Mouse (Mus musculus) cerebral cortex, adult 2 months (tissue): ENCODE results near the gene Idh3a.

ENCODE experiments used
- WGBS: fragments of 180-500 bp; shearing (Covaris S2); methylation state at CpG from one replicate; pipeline ENCODE4 v1.1.7; 2018; 5-methylcytosine and 5-hydroxymethylcytosine counted together

The Idh3a gene

GRCm38 (mm10) chr9:54586199-54587061 is at the start of gene Idh3a:
Gene Idh3a, plus strand, starts transcription at chr9:54586334.
- WGBS = under 1% methylated on average over 73 of the region's 73 CpGs

DNA sequence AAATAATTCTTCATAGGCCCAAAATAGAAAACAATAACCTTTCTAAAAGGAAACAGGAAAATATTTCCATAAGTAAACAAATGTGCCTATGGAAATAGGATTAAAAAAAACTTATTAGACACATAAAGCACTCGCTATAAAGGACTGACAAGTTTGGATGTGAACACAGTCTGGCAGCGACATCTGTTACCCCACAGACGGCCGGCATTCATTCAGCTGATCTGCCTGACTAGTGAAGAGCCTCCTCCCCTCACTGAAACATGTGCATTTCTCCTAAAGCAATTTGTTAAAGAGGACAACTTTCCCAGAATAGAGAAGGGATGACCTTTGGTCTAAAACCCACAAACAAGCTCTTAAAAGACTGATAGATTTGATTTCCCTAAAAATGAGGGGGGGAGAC is 49.1 kb upstream of the Idh3a start:
- 22% methylated on average over 4 of the region's 4 CpGs for WGBS

DNA sequence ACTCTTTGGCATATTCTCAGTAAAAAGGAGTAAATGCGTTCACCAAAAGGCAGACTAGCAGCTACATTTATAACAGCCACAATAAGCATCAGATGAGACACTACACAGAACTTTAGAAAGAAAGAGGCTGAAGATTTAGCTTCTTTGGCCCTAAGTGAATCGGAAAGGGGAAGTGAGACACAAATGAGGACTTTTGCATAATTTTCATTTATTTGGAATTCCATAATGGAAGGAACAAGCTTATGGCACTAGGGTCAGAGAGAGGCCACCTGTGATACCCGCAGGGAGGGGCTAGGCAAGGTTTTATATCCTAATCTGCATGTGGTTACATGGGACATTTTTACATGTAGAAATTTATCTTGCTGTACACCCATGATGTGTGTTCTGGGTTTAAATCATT is 48.7 kb upstream of the Idh3a start:
- 54% methylated on average over 3 of the region's 3 CpGs for WGBS

DNA sequence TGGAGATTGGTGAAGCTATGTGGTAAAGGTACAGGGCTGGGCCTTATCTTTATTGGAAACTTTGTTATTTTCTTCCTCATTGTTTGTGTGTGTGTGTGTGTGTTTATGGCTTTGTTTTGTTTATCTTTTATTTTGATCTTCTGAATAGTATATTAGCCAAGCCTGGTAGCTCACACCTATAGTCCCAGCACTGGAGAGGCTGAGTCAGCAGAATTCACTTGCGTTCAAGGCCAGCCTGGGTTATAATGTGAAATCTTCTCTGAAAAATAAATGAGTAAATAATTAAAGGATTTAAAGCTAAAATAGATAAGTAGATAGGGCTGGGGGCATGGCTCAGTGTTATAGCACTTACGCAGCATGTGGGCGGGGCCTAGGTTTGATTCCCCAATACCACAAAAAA is 47.9 kb upstream of the Idh3a start:
- WGBS = 97% methylated on average over 3 of the region's 3 CpGs

- 97% methylated on average over 14 of the region's 14 CpGs for WGBS
Measured at GRCm38 (mm10) chr9:54538684-54539083, 47.5 kb upstream of the Idh3a start, which contains the start of gene Sh2d7. Gene Sh2d7, plus strand, starts transcription at chr9:54538984.

DNA sequence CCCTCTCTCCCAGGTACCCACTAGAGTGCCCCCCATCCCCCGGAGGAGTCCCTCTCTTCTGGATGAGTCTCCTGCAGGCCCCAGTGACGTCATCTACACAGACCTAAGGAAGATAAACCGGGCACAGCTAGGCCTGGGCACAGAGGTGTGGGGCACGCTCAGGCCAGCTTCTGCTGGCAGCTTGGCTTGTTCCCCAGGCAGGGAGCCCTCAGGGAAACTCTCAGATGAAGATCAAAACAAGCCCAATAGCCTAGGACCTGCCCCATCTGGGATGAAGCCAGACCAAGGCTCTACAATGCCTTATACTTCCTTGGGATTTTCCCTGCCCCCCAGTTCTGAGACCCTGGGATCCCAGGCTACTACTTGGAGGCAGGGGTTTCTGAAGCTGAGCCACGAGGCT is 45.3 kb upstream of the Idh3a start:
- 72% methylated on average over 5 of the region's 5 CpGs for WGBS

- WGBS = 87% methylated on average over 9 of the region's 9 CpGs
Measured at GRCm38 (mm10) chr9:54544212-54544953, 41.8 kb upstream of the Idh3a start.

DNA sequence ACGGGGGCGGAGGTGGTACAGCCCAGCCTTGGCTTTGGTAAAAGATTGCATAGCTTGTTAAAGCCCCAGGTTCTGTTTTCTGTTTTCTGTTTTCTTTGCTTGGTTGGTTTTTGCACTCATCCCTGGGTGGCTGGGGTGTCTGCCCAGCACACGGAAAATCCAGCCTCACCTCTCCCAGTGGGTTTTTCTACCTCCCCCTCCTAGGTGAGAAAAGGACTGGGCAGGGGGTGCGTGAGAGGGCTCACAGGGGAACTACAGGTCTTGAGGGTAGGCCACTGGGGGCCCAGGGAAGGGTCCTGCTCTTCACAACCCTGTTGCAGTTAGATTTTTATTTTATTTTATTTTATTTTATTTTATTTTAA is 41.2 kb upstream of the Idh3a start:
- 96% methylated on average over 4 of the region's 4 CpGs for WGBS

DNA sequence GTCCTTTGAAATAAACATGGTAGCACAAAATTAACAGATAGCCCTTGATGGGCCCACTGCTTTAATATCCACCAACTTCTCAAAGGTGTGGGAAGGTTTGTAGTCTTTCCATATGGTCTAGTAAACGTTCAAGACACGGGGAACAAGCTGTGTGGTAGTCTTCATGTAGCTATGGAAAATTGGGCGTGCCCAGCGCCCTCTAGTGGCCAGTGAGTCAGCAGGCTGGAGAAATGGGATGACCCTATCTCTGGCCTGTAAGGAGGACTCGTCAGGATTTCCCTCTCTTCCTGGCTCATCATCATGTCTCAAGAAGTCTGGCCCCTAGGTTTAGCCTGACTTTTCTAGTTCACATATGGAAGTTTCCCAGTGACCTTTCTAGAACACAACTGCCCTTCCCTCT is 38.6 kb upstream of the Idh3a start:
- WGBS = 16% methylated on average over 5 of the region's 5 CpGs

GRCm38 (mm10) chr9:54549433-54549832 is 36.7 kb upstream of the Idh3a start:
- WGBS = 94% methylated on average over 6 of the region's 6 CpGs

DNA sequence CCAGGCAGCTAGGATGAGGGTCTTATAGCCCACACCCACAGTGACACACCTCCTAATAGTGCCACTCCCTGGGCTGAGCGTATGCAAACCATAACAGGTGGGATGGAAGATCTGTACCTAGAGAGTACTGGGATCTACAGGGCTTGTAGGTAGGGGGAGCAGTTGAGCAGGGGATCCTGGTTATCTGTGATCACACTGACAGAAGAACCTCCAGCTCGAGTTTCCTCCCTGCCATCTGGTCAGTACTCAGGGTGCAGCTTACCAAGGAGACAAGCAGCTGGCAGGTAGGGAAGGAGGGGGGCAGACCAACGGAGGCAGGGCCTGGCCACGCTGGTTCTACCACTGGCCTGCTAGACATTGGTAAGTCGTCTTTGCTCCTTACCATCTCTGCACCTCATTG is 33.7 kb upstream of the Idh3a start:
- 40% methylated on average over 5 of the region's 5 CpGs for WGBS

DNA sequence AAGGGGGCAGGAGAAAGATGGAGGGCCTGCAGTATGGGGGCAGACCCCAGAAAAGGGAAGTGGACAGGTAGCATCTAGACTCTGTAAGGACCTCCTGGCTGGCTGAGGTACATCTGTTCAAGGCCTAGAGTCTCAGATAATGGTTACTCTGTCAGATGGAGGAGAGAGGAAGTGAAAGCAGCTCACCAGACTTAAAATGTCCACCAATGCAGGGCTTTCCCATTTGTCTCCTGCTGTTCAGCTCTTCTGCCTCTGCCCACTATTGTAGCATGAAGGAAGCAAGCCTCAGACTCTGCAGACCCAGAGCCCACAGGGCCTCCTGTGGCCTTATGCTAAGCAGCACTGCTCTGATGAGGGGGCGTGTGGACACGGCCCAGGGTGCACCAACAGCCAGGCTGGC is 31.1 kb upstream of the Idh3a start:
- WGBS = 51% methylated on average over 2 of the region's 2 CpGs

GRCm38 (mm10) chr9:54558731-54559130 is 27.4 kb upstream of the Idh3a start:
- 84% methylated on average over 8 of the region's 8 CpGs for WGBS

- 3% methylated on average over 54 of the region's 54 CpGs for WGBS
Measured at GRCm38 (mm10) chr9:54559771-54560471, 26.2 kb upstream of the Idh3a start, which contains the start of gene Cib2. Gene Cib2, minus strand, starts transcription at chr9:54560218.

- 94% methylated on average over 8 of the region's 8 CpGs for WGBS
Measured at GRCm38 (mm10) chr9:54560831-54561601, 25.1 kb upstream of the Idh3a start.

DNA sequence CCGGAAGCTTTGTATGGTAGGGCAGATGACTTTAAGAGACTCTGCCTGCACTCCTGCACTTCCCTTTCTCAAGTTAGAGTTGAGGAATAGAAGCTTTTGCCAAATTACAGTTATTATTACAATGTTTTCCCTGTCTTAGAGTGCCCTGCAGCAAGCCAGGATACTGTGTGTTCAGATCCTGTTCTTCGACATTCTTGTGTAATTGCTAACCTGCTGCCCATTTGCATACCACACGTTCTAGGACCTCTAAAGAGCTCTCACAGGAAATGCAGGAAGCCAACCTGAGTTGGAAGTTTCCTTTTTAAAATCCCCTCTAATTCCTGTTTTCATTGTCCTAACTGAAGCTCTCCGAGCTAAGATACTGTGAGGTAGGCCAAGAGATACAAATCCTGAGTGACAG is 19.2 kb upstream of the Idh3a start:
- WGBS = 64% methylated on average over 4 of the region's 4 CpGs

GRCm38 (mm10) chr9:54568732-54569131 is 17.4 kb upstream of the Idh3a start:
- 44% methylated on average over 2 of the region's 2 CpGs for WGBS

DNA sequence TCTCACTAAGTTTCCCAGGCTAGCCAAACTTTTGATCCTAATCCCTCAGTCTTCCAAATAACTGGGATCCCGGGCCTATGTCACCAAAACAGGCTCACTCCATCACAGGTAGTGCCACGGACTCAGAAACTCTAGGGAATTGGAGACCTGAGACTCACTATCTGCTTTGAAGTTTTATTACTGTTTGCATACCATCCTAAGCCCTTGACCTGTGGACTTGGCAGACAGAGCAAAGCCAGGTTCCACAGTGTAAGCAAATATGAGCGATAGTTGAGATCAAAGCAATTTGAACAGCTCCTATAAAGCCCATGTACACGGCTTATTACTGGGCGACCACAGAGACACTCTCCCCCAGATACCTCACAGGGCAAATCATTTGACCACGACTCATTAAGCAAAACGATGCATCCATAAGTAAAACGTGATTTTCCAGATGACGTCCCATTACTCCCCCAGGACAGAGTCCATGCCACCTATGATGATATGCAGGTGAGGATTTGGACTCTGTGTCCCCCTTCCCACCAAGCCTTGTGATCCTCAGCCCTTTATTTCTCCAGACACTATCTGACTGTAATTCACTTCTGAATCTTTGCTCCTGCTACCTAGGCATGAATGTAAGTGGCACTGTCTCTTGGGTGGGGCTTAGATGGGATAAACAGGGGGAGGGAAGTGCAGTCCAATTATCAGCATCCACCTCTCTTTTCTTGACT is 14.8 kb upstream of the Idh3a start:
- 83% methylated on average over 9 of the region's 9 CpGs for WGBS

DNA sequence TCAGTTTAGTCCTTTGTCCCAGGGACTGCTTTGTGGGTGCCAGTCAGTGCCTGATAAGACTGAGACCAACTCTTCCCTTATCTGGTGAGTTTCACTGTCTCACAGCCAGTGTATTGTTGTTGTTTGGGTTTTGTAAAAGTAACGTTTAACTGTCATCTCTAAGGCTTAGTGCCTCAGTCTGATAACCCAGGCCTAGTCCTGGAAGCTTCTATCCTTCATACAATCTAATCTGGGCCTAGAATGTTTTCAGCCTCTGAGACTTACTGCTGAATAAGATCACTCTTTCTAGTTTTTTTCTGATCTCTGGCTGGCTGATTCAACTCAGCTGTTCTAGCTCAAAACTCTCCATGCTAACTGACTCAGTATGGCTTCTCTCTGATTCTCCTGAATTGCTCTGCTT is 2.4 kb upstream of the Idh3a start:
- WGBS = 58% methylated on average over 1 of the region's 1 CpGs

- 75% methylated on average over 2 of the region's 2 CpGs for WGBS
Measured at GRCm38 (mm10) chr9:54584127-54584526, 2.0 kb upstream of the Idh3a start.

DNA sequence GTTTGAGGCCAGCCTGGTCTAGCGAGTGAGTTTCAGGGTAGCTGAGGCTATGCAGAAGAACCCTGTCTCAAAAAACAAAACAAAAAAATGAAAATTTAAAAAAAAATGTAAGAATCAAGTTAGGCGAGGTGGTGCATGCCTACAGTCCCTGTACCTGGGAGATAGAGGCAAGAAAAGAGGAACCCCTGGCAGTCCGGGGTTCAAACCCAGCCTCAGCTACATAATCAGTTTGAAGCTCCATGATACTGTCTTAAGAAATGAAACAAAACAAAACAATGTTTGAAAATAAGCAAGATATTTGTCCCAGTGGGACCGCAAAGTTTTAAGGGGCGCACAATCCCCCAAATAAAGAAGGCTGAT is 315 bp upstream of the Idh3a start:
- WGBS = 30% methylated on average over 5 of the region's 5 CpGs
